Mouse (Mus musculus) midbrain, embryonic 16.5 days (tissue): ENCODE data around the gene Gm49405. TPM values are rescaled to one million over a fixed set of nuclear protein-coding genes. Genes with fewer than 3 reads are reported as not detected.
"Not testable (repeated sequence)": the region's sequence is repeated elsewhere in the genome, so short reads cannot be mapped to it uniquely, and the experiment has no call there.

Experiments
- ATAC-seq: fragments of 200-750 bp; cut with Nextera tagmentation; 2 replicates; pipeline ENCODE4 v1.8.0; 2017; ENCODE audit warnings: moderate TSS enrichment
- H3K27ac ChIP-seq: fragments of 300-500 bp; sonication (generic); 2 replicates; pipeline ENCODE4 v1.5.1; 2014; ENCODE audit warnings: mild to moderate bottlenecking, low read length, mixed read lengths
- H3K27me3 ChIP-seq: fragments of 300-500 bp; sonication (generic); 2 replicates; pipeline ENCODE4 v1.6.1; 2014; ENCODE audit warnings: low read depth, low read length, mixed read lengths; ENCODE audit not compliant: control insufficient read depth, insufficient read depth
- H3K36me3 ChIP-seq: fragments of 300-500 bp; sonication (generic); 2 replicates; pipeline ENCODE4 v1.6.1; 2014; ENCODE audit warnings: mild to moderate bottlenecking, low read length, moderate library complexity, mixed read lengths; ENCODE audit not compliant: control insufficient read depth, insufficient read depth
- H3K4me1 ChIP-seq: fragments of 300-500 bp; sonication (generic); 2 replicates; pipeline ENCODE4 v1.6.1; 2014; ENCODE audit warnings: mild to moderate bottlenecking, low read length, mixed read lengths; ENCODE audit not compliant: control insufficient read depth, insufficient read depth
- H3K4me2 ChIP-seq: fragments of 300-500 bp; sonication (generic); 2 replicates; pipeline ENCODE4 v1.6.1; 2014; ENCODE audit warnings: mild to moderate bottlenecking, low read length, mixed read lengths
- H3K4me3 ChIP-seq: fragments of 300-500 bp; sonication (generic); 2 replicates; pipeline ENCODE4 v1.5.1; 2014; ENCODE audit warnings: low read depth, mild to moderate bottlenecking, low read length, moderate library complexity, mixed read lengths
- H3K9ac ChIP-seq: fragments of 300-500 bp; sonication (generic); 2 replicates; pipeline ENCODE4 v1.6.1; 2014; ENCODE audit warnings: low read depth, low read length, mixed read lengths
- H3K9me3 ChIP-seq: fragments of 300-500 bp; sonication (generic); replicated peaks from 2 replicates; pipeline ENCODE4 v1.6.1; 2014; ENCODE audit warnings: mild to moderate bottlenecking, low read length, mixed read lengths; ENCODE audit not compliant: control insufficient read depth, poor library complexity, severe bottlenecking
- WGBS: fragments of 180-500 bp; shearing (Covaris S2); extraction: QIAGEN DNeasy Blood & Tissue Kit; methylation state at CpG from one replicate; pipeline ENCODE4 v1.1.7; 2014; 5-methylcytosine and 5-hydroxymethylcytosine counted together
- polyA plus RNA-seq: library from polyadenylated mRNA; unstranded; fragments of >200 nt; fragmentation: Nextera tagmentation; extraction: Ambion mirVana; gene quantifications from 2 replicates; pipeline ENCODE4 v1.2.1, GENCODE M21; 2015

Gm49405 gene
- polyA plus RNA-seq, 1 experiment from 2014 or later, result 6.4 TPM

- Histone ChIP-seq H3K36me3 (no peaks in the 10 kb centered on the region), H3K4me3 (no peak overlapping the region), H3K9me3 (no peaks in the 10 kb centered on the region), H3K4me1 (no peaks in the 10 kb centered on the region), H3K9ac (no peak overlapping the region), H3K27ac (no peak overlapping the region), H3K27me3 (no peaks in the 10 kb centered on the region), H3K4me2 (no peak overlapping the region)
- ATAC-seq, result no peak
- WGBS, result 85% methylated on average over 8 of the region's 8 CpGs
Observed at GRCm38 (mm10) chr19:4046866-4047254, 46.4 kb downstream of the Gm49405 start.

GRCm38 (mm10) chr19:4047859-4048258 lies 47.4 kb downstream of the Gm49405 start:
- no peak for ATAC-seq
- Histone ChIP-seq H3K27ac (no peak overlapping the region), H3K9me3 (no peaks in the 10 kb centered on the region), H3K4me2 (no peak overlapping the region), H3K4me3 (no peak overlapping the region), H3K36me3 (no peaks in the 10 kb centered on the region), H3K9ac (no peak overlapping the region), H3K27me3 (no peaks in the 10 kb centered on the region), H3K4me1 (no peaks in the 10 kb centered on the region)
- 11% methylated on average over 4 of the region's 4 CpGs for WGBS

- ATAC-seq, H3K4me1 ChIP-seq, H3K4me3 ChIP-seq, H3K27ac ChIP-seq, H3K36me3 ChIP-seq, H3K27me3 ChIP-seq, H3K9me3 ChIP-seq, H3K9ac ChIP-seq, H3K4me2 ChIP-seq: not testable (repeated sequence)
- 83% methylated on average over 5 of the region's 5 CpGs for WGBS
Observed at GRCm38 (mm10) chr19:4049069-4049468, 48.6 kb downstream of the Gm49405 start.

- no peaks in the 10 kb centered on the region for H3K36me3 ChIP-seq
- no peak overlapping the region for H3K4me3 ChIP-seq
- no peaks in the 10 kb centered on the region for H3K9me3 ChIP-seq
- H3K27ac ChIP-seq, result no peak overlapping the region
- WGBS, result 97% methylated on average over 5 of the region's 5 CpGs
- no peak overlapping the region for H3K9ac ChIP-seq
- H3K27me3 ChIP-seq, result no peaks in the 10 kb centered on the region
- H3K4me1 ChIP-seq, result no peaks in the 10 kb centered on the region
- ATAC-seq, result no peak
- no peak overlapping the region for H3K4me2 ChIP-seq
Observed at GRCm38 (mm10) chr19:4051016-4051415, 50.6 kb downstream of the Gm49405 start.

- no peak for ATAC-seq
- Histone ChIP-seq H3K36me3 (no peaks in the 10 kb centered on the region), H3K4me2 (no peak overlapping the region), H3K9ac (no peak overlapping the region), H3K4me1 (no peaks in the 10 kb centered on the region), H3K4me3 (no peak overlapping the region), H3K27me3 (no peaks in the 10 kb centered on the region), H3K27ac (no peak overlapping the region), H3K9me3 (no peaks in the 10 kb centered on the region)
- WGBS, result 50% methylated on average over 10 of the region's 10 CpGs
Observed at GRCm38 (mm10) chr19:4051741-4052515, 51.5 kb downstream of the Gm49405 start.

- Histone ChIP-seq H3K27me3 (no peaks in the 10 kb centered on the region), H3K4me2 (no peak overlapping the region), H3K36me3 (no peaks in the 10 kb centered on the region), H3K27ac (no peak overlapping the region), H3K9ac (no peak overlapping the region), H3K4me1 (no peaks in the 10 kb centered on the region), H3K4me3 (no peak overlapping the region), H3K9me3 (no peaks in the 10 kb centered on the region)
- no peak for ATAC-seq
- WGBS, result 64% methylated on average over 5 of the region's 5 CpGs
Observed at GRCm38 (mm10) chr19:4052516-4053030, 52.1 kb downstream of the Gm49405 start.

GRCm38 (mm10) chr19:4054613-4055012 lies 54.2 kb downstream of the Gm49405 start:
- ATAC-seq, result no peak
- H3K4me1 ChIP-seq, result no peaks in the 10 kb centered on the region
- H3K27ac ChIP-seq, result no peak overlapping the region
- H3K36me3 ChIP-seq, result no peaks in the 10 kb centered on the region
- H3K4me3 ChIP-seq, result no peak overlapping the region
- no peak overlapping the region for H3K9ac ChIP-seq
- WGBS, result 93% methylated on average over 5 of the region's 5 CpGs
- H3K27me3 ChIP-seq, result no peaks in the 10 kb centered on the region
- no peak overlapping the region for H3K4me2 ChIP-seq
- no peaks in the 10 kb centered on the region for H3K9me3 ChIP-seq

Other genes starting within 250 kb of the Gm49405 start
- 50.3 and 59.6 TPM in 2 replicates for gene Kmt5b, start 233.2 kb upstream of the Gm49405 start, polyA plus RNA-seq
- gene Chka, start 148.9 kb upstream of the Gm49405 start, polyA plus RNA-seq, result 56.1 and 61.8 TPM in 2 replicates
- gene Tcirg1, start 93.5 kb upstream of the Gm49405 start, polyA plus RNA-seq, result 12.5 and 12.6 TPM in 2 replicates
- gene Ndufs8, start 87.9 kb upstream of the Gm49405 start, polyA plus RNA-seq, result 229 and 245 TPM in 2 replicates
- gene Aldh3b1, start 70.8 kb upstream of the Gm49405 start, polyA plus RNA-seq, result 1.8 and 2.0 TPM in 2 replicates
- gene Unc93b1, start 65.4 kb upstream of the Gm49405 start, polyA plus RNA-seq, result 9.7 and 9.9 TPM in 2 replicates
- not detected in 2 replicates for gene Aldh3b3, start 42.0 kb upstream of the Gm49405 start, polyA plus RNA-seq
- gene Aldh3b2, start 28.3 kb upstream of the Gm49405 start, polyA plus RNA-seq, result 0.60 and 0.82 TPM in 2 replicates
- 1.0 and 1.8 TPM in 2 replicates for gene Acy3, start 14.1 kb upstream of the Gm49405 start, polyA plus RNA-seq
- gene Tbx10, start 7.9 kb upstream of the Gm49405 start, polyA plus RNA-seq, result not detected in 2 replicates
- 24.5 and 28.8 TPM in 2 replicates for gene Nudt8, start within 50 bp of the Gm49405 start, polyA plus RNA-seq
- 8.1 and 9.2 TPM in 2 replicates for gene Doc2g, start 2.7 kb downstream of the Gm49405 start, polyA plus RNA-seq
- gene Ndufv1, start 12.2 kb downstream of the Gm49405 start, polyA plus RNA-seq, result 234 and 247 TPM in 2 replicates
- gene Gstp1, start 37.4 kb downstream of the Gm49405 start, polyA plus RNA-seq, result 534 and 577 TPM in 2 replicates
- 1.3 and 5.2 TPM in 2 replicates for gene Gstp2, start 45.4 kb downstream of the Gm49405 start, polyA plus RNA-seq
- gene Gstp3, start 58.9 kb downstream of the Gm49405 start, polyA plus RNA-seq, result not detected in 2 replicates
- gene Cabp2, start 81.0 kb downstream of the Gm49405 start, polyA plus RNA-seq, result 0.44 TPM in 1 of 2 replicates, not detected in the other
- gene Cdk2ap2, start 96.6 kb downstream of the Gm49405 start, polyA plus RNA-seq, result 83.1 and 83.2 TPM in 2 replicates
- 105 and 113 TPM in 2 replicates for gene Pitpnm1, start 99.4 kb downstream of the Gm49405 start, polyA plus RNA-seq
- gene Aip, start 125.2 kb downstream of the Gm49405 start, polyA plus RNA-seq, result 92.9 and 102 TPM in 2 replicates
- 0.09 TPM in 1 of 2 replicates, not detected in the other for gene Gpr152, start 139.2 kb downstream of the Gm49405 start, polyA plus RNA-seq
- 0.24 and 0.48 TPM in 2 replicates for gene Cabp4, start 143.4 kb downstream of the Gm49405 start, polyA plus RNA-seq
- gene Coro1b, start 148.0 kb downstream of the Gm49405 start, polyA plus RNA-seq, result 102 and 119 TPM in 2 replicates
- gene Ptprcap, start 153.0 kb downstream of the Gm49405 start, polyA plus RNA-seq, result 0.28 TPM in 1 of 2 replicates, not detected in the other
- gene Rps6kb2, start 162.7 kb downstream of the Gm49405 start, polyA plus RNA-seq, result 52.7 and 58.0 TPM in 2 replicates
- 5.2 and 6.7 TPM in 2 replicates for gene Carns1, start 174.9 kb downstream of the Gm49405 start, polyA plus RNA-seq
- gene Tbc1d10c, start 190.7 kb downstream of the Gm49405 start, polyA plus RNA-seq, result 0.58 and 0.67 TPM in 2 replicates
- gene Ppp1ca, start 191.4 kb downstream of the Gm49405 start, polyA plus RNA-seq, result 520 and 542 TPM in 2 replicates
- 24.1 and 25.0 TPM in 2 replicates for gene Rad9a, start 201.0 kb downstream of the Gm49405 start, polyA plus RNA-seq
- 0.40 and 0.68 TPM in 2 replicates for gene Clcf1, start 213.6 kb downstream of the Gm49405 start, polyA plus RNA-seq
- gene AC109138.7, start 213.7 kb downstream of the Gm49405 start, polyA plus RNA-seq, result not detected in 2 replicates
- gene Pold4, start 231.3 kb downstream of the Gm49405 start, polyA plus RNA-seq, result 18.5 and 19.2 TPM in 2 replicates